Mouse (Mus musculus) cortical plate, adult 2 months (tissue): ENCODE data around the gene Dclre1c.

ENCODE experiments used
- CTCF ChIP-seq: fragments of 200-500 bp; IDR thresholded peaks from 2 replicates; pipeline ENCODE4 v1.5.1; 2011; ENCODE audit warnings: mild to moderate bottlenecking, control low read depth, low read length; ENCODE audit not compliant: insufficient read depth; ENCODE audit errors: extremely low read depth
- POLR2A ChIP-seq: fragments of 200-500 bp; IDR thresholded peaks from 2 replicates; pipeline ENCODE4 v1.6.1; 2011; ENCODE audit warnings: mild to moderate bottlenecking, low read length, control low read depth; ENCODE audit not compliant: insufficient read depth; ENCODE audit errors: extremely low read depth

GRCm38 (mm10) chr2:3474861-3475283 is 50.9 kb downstream of the Dclre1c start, which contains the start of gene Suv39h2:
- TF ChIP-seq POLR2A (peak; percentile 79), CTCF (no peak)
